Mouse (Mus musculus) midbrain, postnatal 0 days (tissue): ENCODE data around the gene Casp1. TPM values are rescaled to one million over a fixed set of nuclear protein-coding genes. Genes with fewer than 3 reads are reported as not detected.

Experiments
- ATAC-seq: fragments of 200-750 bp; cut with Nextera tagmentation; 2 replicates; pipeline ENCODE4 v1.8.0; 2017; ENCODE audit warnings: moderate number of reproducible peaks, mild to moderate bottlenecking, moderate TSS enrichment, moderate library complexity; ENCODE audit not compliant: low FRiP score
- DNase-seq: peaks from one replicate; pipeline ENCODE4 v3.0.0-alpha.2; 2015; ENCODE audit warnings: low spot score
- H3K27ac ChIP-seq: fragments of 300-500 bp; sonication (generic); 2 replicates; pipeline ENCODE4 v1.5.1; 2014; ENCODE audit warnings: low read depth, mild to moderate bottlenecking, low read length, mixed read lengths
- H3K27me3 ChIP-seq: fragments of 300-500 bp; sonication (generic); 2 replicates; pipeline ENCODE4 v1.6.1; 2014; ENCODE audit warnings: low read length, control low read depth, mixed read lengths; ENCODE audit not compliant: insufficient read depth
- H3K36me3 ChIP-seq: fragments of 300-500 bp; sonication (generic); 2 replicates; pipeline ENCODE4 v1.6.1; 2014; ENCODE audit warnings: low read length, control low read depth, mixed read lengths; ENCODE audit not compliant: insufficient read depth
- H3K4me1 ChIP-seq: fragments of 300-500 bp; sonication (generic); 2 replicates; pipeline ENCODE4 v1.6.1; 2014; ENCODE audit warnings: mild to moderate bottlenecking, control low read depth, antibody characterized with exemption, low read length, mixed read lengths; ENCODE audit not compliant: insufficient read depth
- H3K4me2 ChIP-seq: fragments of 300-500 bp; sonication (generic); 2 replicates; pipeline ENCODE4 v1.6.1; 2014; ENCODE audit warnings: low read depth, mild to moderate bottlenecking, low read length, mixed read lengths; ENCODE audit not compliant: poor library complexity, severe bottlenecking
- H3K4me3 ChIP-seq: fragments of 300-500 bp; sonication (generic); 2 replicates; pipeline ENCODE4 v1.5.1; 2014; ENCODE audit warnings: low read depth, mild to moderate bottlenecking, low read length, moderate library complexity
- H3K9ac ChIP-seq: fragments of 300-500 bp; sonication (generic); replicated peaks from 2 replicates; pipeline ENCODE4 v1.6.1; 2014; ENCODE audit warnings: mild to moderate bottlenecking, low read length, moderate library complexity, mixed read lengths; ENCODE audit not compliant: poor library complexity, severe bottlenecking
- H3K9me3 ChIP-seq: fragments of 300-500 bp; sonication (generic); 2 replicates; pipeline ENCODE4 v1.6.1; 2016; ENCODE audit warnings: low read length, control low read depth
- CTCF ChIP-seq: IDR thresholded peaks from 2 replicates; pipeline ENCODE4 v1.5.1; 2016; ENCODE audit warnings: antibody characterized with exemption, mild to moderate bottlenecking
- WGBS: fragments of 180-500 bp; shearing (Covaris S2); extraction: QIAGEN DNeasy Blood & Tissue Kit; methylation state at CpG from one replicate; pipeline ENCODE4 v1.1.7; 2014; 5-methylcytosine and 5-hydroxymethylcytosine counted together
- polyA plus RNA-seq: library from polyadenylated mRNA; unstranded; fragments of >200 nt; fragmentation: Nextera tagmentation; extraction: Ambion mirVana; gene quantifications from 2 replicates; pipeline ENCODE4 v1.2.1, GENCODE M21; 2015
- total RNA-seq: library from RNA; depleted of rRNA; stranded (reverse); fragments of >200 nt; gene quantifications from 2 replicates; pipeline ENCODE4 v1.2.3, GENCODE M21; 2014

Casp1 gene
- total and polyA plus RNA-seq, 2 experiments from 2014 or later: 0.27 to 1.2 TPM

- no peaks in the 10 kb centered on the region for H3K9me3 ChIP-seq
- no peak for DNase-seq
- H3K27me3 ChIP-seq: no peaks in the 10 kb centered on the region
- H3K4me3 ChIP-seq: no peak overlapping the region
- no peak for ATAC-seq
- H3K27ac ChIP-seq: no peak overlapping the region
- no peaks in the 10 kb centered on the region for H3K36me3 ChIP-seq
- H3K4me2 ChIP-seq: no peak overlapping the region
- TF ChIP-seq CTCF: no peak
- H3K9ac ChIP-seq: no peak overlapping the region
- H3K4me1 ChIP-seq: no peaks in the 10 kb centered on the region
These were observed 11.7 kb upstream of the Casp1 start for GRCm38 (mm10) chr9:5286597-5286996.

GRCm38 (mm10) chr9:5296354-5297237, 1.7 kb upstream of the Casp1 start:
- no peak for TF ChIP-seq CTCF
- no peaks in the 10 kb centered on the region for H3K27me3 ChIP-seq
- WGBS: 73% methylated on average over 2 of the region's 2 CpGs
- ATAC-seq (0 out of 2 replicates have a peak, but pooled peaks have one; percentile 10), DNase-seq (no peak)
- no peak overlapping the region for H3K9ac ChIP-seq
- no peak overlapping the region for H3K4me3 ChIP-seq
- H3K36me3 ChIP-seq: no peaks in the 10 kb centered on the region
- no peaks in the 10 kb centered on the region for H3K4me1 ChIP-seq
- no peak overlapping the region for H3K27ac ChIP-seq
- no peaks in the 10 kb centered on the region for H3K9me3 ChIP-seq
- no peak overlapping the region for H3K4me2 ChIP-seq

GRCm38 (mm10) chr9:5299132-5299381, 740 bp downstream of the Casp1 start:
- H3K4me1 ChIP-seq: no peaks in the 10 kb centered on the region
- no peak overlapping the region for H3K4me3 ChIP-seq
- ATAC-seq: no peak
- TF ChIP-seq CTCF: no peak
- H3K27me3 ChIP-seq: no peaks in the 10 kb centered on the region
- H3K9ac ChIP-seq: no peak overlapping the region
- DNase-seq: no peak
- H3K4me2 ChIP-seq: no peak overlapping the region
- H3K36me3 ChIP-seq: no peaks in the 10 kb centered on the region
- no peak overlapping the region for H3K27ac ChIP-seq
- no peaks in the 10 kb centered on the region for H3K9me3 ChIP-seq
- 81% methylated on average over 2 of the region's 2 CpGs for WGBS

- no peaks in the 10 kb centered on the region for H3K36me3 ChIP-seq
- no peak within 1 kb of the TSS for H3K9ac ChIP-seq
- ATAC-seq (no peak), DNase-seq (no peak)
- H3K4me1 ChIP-seq: no peaks in the 10 kb centered on the region
- TF ChIP-seq CTCF: no peak
- no peak within 1 kb of the TSS for H3K4me2 ChIP-seq
- H3K27me3 ChIP-seq: no peaks in the 10 kb centered on the region
- H3K9me3 ChIP-seq: no peaks in the 10 kb centered on the region
- H3K27ac ChIP-seq: no peak within 1 kb of the TSS
- WGBS: 75% methylated on average over 5 of the region's 5 CpGs
- no peak within 1 kb of the TSS for H3K4me3 ChIP-seq
These were observed 10.2 kb downstream of the Casp1 start, which contains the start of gene Casp4 for GRCm38 (mm10) chr9:5308561-5308960. TSS of gene Casp4 (plus strand) at chr9:5308828.

GRCm38 (mm10) chr9:5310112-5310511, 11.8 kb downstream of the Casp1 start:
- DNase-seq (no peak), ATAC-seq (no peak)

GRCm38 (mm10) chr9:5311435-5311834, 13.1 kb downstream of the Casp1 start:
- H3K4me3 ChIP-seq: no peak overlapping the region
- H3K36me3 ChIP-seq: no peaks in the 10 kb centered on the region
- H3K9ac ChIP-seq: no peak overlapping the region
- no peak for TF ChIP-seq CTCF
- no peaks in the 10 kb centered on the region for H3K27me3 ChIP-seq
- no peak overlapping the region for H3K27ac ChIP-seq
- DNase-seq: no peak
- no peak overlapping the region for H3K4me2 ChIP-seq
- H3K9me3 ChIP-seq: no peaks in the 10 kb centered on the region
- WGBS: 81% methylated on average over 4 of the region's 4 CpGs
- no peaks in the 10 kb centered on the region for H3K4me1 ChIP-seq
- ATAC-seq: no peak

More at GRCm38 (mm10) chr9:5310112-5310511, 11.8 kb downstream of the Casp1 start:
- Histone ChIP-seq H3K27me3 (no peaks in the 10 kb centered on the region), H3K4me2 (no peak overlapping the region), H3K36me3 (no peaks in the 10 kb centered on the region), H3K4me3 (no peak overlapping the region), H3K9me3 (no peaks in the 10 kb centered on the region), H3K9ac (no peak overlapping the region), H3K27ac (no peak overlapping the region), H3K4me1 (no peaks in the 10 kb centered on the region)
- no peak for TF ChIP-seq CTCF
